Mouse (Mus musculus) cerebellum, adult 2 months (tissue): ENCODE data around the gene Utp3. TPM values are rescaled to one million over a fixed set of nuclear protein-coding genes. Genes with fewer than 3 reads are reported as not detected.

Source experiments
- DNase-seq, 2 experiments: peaks; one replicate each; pipeline ENCODE4 v3.0.0; 2021
- H3K27ac ChIP-seq: fragments of 200-500 bp; 2 replicates; pipeline ENCODE4 v1.5.1; 2012; ENCODE audit warnings: low read length, control low read depth, inconsistent platforms; ENCODE audit not compliant: insufficient read depth
- H3K27me3 ChIP-seq: fragments of 200-500 bp; 2 replicates; pipeline ENCODE4 v1.6.1; 2012; ENCODE audit warnings: inconsistent platforms, mild to moderate bottlenecking, low read length, moderate library complexity; ENCODE audit not compliant: control insufficient read depth, insufficient read depth
- H3K4me1 ChIP-seq: fragments of 200-500 bp; 2 replicates; pipeline ENCODE4 v1.6.1; 2011; ENCODE audit warnings: low read length; ENCODE audit not compliant: control insufficient read depth, insufficient read depth
- H3K4me3 ChIP-seq: fragments of 200-500 bp; replicated peaks from 2 replicates; pipeline ENCODE3; 2011; ENCODE audit warnings: mild to moderate bottlenecking, low read depth, low read length, control low read depth; ENCODE audit not compliant: insufficient read depth
- CTCF ChIP-seq: fragments of 200-500 bp; IDR thresholded peaks from 2 replicates; pipeline ENCODE4 v1.5.1; 2011; ENCODE audit warnings: low read depth, mild to moderate bottlenecking, control low read depth, low read length, moderate library complexity, borderline replicate concordance; ENCODE audit not compliant: insufficient read depth
- POLR2A ChIP-seq: fragments of 200-500 bp; IDR thresholded peaks from 2 replicates; pipeline ENCODE4 v1.6.1; 2011; ENCODE audit warnings: low read length, control low read depth, borderline replicate concordance; ENCODE audit not compliant: insufficient read depth
- WGBS: fragments of 180-500 bp; shearing (Covaris S2); methylation state at CpG from one replicate; pipeline ENCODE4 v1.1.7; 2018; 5-methylcytosine and 5-hydroxymethylcytosine counted together
- polyA plus RNA-seq: library from polyadenylated mRNA; depleted of rRNA; stranded (reverse); fragments of >200 nt; gene quantifications from 2 replicates; pipeline ENCODE4 v1.2.3, GENCODE M21; 2012

The Utp3 gene
- polyA plus RNA-seq, 1 experiment, result 29.9 TPM

DNA sequence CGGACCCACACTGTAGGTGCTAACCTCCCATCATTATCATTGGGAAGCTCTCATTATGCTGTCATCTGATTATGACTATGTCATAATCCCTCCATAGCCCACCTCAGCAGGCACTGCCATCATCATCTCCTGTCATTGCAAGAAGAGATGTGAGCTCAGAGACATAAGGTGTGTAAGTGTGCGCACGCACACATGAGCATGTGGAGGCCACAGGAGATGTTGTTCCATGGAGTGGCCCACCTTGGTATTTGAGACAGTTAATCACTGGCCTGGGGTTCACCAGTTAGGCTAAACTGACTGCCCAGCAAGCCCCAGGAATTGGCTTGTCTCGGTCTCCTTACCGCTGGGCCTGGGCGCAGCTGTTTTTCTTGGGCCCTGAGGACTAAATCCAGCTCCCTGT, 27.1 kb downstream of the Utp3 start:
- Histone ChIP-seq H3K27ac (no peak overlapping the region), H3K4me3 (no peak overlapping the region), H3K27me3 (no peaks in the 10 kb centered on the region), H3K4me1 (no peaks in the 10 kb centered on the region)
- TF ChIP-seq POLR2A (no peak), CTCF (no peak)
- WGBS, result 83% methylated on average over 6 of the region's 6 CpGs
- DNase-seq, result no peak

DNA sequence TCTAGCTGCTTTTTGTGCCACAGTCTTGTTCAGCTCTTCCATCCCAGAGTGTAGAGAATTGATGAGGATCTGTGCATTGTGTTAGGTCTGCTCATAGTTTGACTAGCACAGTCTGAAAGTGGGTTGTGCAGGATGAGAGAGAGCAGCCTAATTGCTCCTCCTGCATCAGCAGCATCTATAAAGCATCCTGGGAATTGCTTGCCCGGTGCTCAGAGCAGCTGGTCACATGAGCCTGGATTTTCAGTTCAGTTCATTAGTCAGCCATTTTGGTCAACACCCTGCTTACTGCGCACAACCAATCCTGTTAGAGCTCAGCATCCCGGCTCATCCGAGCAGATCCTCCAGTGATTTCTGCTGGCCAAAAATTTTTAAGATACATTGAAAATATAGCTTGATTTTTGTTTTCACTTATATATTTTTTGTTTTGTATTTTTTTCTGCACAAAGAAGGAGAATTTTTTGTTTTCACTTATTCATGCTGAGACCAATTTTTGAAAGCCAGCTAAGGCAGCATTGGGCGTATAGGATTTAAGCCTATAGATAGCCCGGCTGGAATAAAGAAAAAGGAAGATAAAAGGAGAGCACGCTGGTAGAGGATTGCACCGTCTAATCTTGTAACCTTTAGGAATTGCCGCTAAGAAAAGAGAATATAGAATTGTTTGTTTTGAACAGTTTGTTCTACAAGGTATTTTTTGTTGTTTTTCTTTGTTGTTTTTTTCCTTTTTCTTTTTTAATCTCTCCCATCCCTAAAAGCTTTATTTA, 29.2 kb downstream of the Utp3 start:
- peak; percentile 89; the same call in 1 of the 2 replicates for TF ChIP-seq POLR2A
- no peak for TF ChIP-seq CTCF
- peak; percentile 87 to 95 for DNase-seq
- peaks cover under 1% of the 10 kb centered on the region; the same call in 1 of the 2 replicates for H3K4me1 ChIP-seq
- H3K27me3 ChIP-seq, result no peaks in the 10 kb centered on the region
- H3K27ac ChIP-seq, result no peak overlapping the region
- WGBS, result 7% methylated on average over 9 of the region's 9 CpGs
- H3K4me3 ChIP-seq, result peak overlapping the region; percentile 91

DNA sequence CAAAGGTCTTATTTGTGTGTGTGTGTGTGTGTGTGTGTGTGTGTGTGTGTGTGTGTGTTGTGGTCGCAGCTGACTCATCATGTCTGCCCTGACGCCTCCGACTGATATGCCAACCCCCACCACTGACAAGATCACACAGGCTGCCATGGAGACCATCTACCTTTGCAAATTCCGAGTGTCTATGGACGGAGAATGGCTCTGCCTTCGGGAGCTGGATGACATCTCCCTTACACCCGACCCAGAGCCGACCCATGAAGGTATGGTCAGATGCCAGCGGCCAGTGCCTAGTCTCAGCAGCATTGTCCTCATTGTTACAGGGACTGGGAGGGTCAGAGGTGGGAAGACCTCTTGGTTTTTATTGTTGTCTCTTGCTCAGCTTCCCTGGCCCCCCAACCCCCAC, 29.8 kb downstream of the Utp3 start:
- Histone ChIP-seq H3K27me3 (no peaks in the 10 kb centered on the region), H3K27ac (peak overlapping the region; percentile 44), H3K4me1 (peaks cover 7% of the 10 kb centered on the region; the same call in 1 of the 2 replicates), H3K4me3 (peak overlapping the region; percentile 91)
- DNase-seq, result peak; percentile 69 to 75
- 5% methylated on average over 9 of the region's 9 CpGs for WGBS
- TF ChIP-seq POLR2A, result no peak
- no peak for TF ChIP-seq CTCF

GRCm38 (mm10) chr5:88586407-88587174, 32.3 kb downstream of the Utp3 start:
- Histone ChIP-seq H3K27ac (peak overlapping the region; percentile 66), H3K4me1 (peaks cover 11% of the 10 kb centered on the region; the same call in 1 of the 2 replicates), H3K27me3 (no peaks in the 10 kb centered on the region), H3K4me3 (peak overlapping the region; percentile 69)
- 8% methylated on average over 7 of the region's 7 CpGs for WGBS
- TF ChIP-seq CTCF (no peak), POLR2A (no peak)
- peak; percentile 83 to 89 for DNase-seq

DNA sequence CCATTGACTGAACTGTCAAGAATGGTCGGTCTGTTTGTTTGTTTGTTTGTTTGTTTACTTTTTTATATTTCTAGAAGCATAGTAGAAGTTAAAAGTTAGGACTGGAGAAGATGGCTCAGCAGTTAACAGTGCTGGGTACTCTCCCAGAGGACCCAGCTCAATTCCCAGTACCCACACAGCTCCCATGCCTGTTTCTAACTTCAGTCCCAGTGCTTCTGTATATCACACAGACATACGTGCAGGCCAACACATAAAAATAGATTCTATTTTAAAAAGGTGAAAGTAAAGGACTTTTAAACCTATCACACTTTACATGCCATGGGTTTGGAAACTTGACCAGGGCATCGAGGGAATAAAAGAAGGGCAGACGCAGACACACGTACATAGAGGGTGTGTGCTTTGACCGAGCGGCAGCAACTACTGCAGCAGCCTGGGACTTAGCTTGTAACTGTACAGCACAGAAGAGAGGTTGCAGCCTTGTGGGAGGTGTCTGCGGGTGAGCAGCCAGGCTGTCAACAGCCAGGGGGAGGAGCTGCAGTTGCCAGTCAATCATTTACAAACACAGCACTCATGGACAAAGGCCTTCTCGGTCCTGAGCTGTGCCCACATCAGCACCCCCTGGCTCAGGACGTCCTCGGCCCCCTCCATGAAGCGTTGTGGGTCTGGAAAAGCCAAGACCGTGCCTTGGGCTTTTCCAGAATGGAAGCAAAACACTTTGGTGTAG, 33.1 kb downstream of the Utp3 start:
- peak in 1 of 2 experiments; percentile 41 for DNase-seq
- H3K27ac ChIP-seq, result peak overlapping the region; percentile 66; the same call in 1 of the 2 replicates
- H3K4me1 ChIP-seq, result peaks cover 11% of the 10 kb centered on the region; the same call in 1 of the 2 replicates
- H3K27me3 ChIP-seq, result no peaks in the 10 kb centered on the region
- peak overlapping the region; percentile 69 for H3K4me3 ChIP-seq
- no peak for TF ChIP-seq CTCF
- no peak; the same call in 1 of the 2 replicates for TF ChIP-seq POLR2A
- 8% methylated on average over 13 of the region's 13 CpGs for WGBS

DNA sequence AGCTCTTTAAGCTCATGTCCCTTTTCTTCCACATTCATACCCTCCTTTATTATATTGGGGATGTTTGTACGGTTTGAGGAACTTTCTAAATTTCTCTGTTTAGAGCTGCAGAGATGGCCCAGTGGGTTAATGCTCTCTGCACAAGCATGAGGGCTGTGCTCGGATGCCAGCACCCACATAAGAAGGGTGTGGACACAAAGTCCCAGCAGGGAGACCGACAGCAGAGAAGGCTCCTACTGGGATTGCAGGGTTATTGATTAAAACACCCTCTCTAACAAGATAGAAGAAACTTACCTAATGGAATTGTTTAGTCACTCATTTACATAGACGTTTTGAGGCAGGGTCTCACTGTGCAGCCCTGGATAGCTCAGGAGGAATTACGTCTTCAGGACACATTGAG, 34.2 kb downstream of the Utp3 start:
- Histone ChIP-seq H3K27ac (no peak overlapping the region), H3K27me3 (no peaks in the 10 kb centered on the region), H3K4me3 (peak overlapping the region; percentile 10), H3K4me1 (peaks cover 13% of the 10 kb centered on the region; the same call in 1 of the 2 replicates)
- WGBS, result 30% methylated on average over 5 of the region's 5 CpGs
- TF ChIP-seq POLR2A, result no peak
- no peak for TF ChIP-seq CTCF
- no peak for DNase-seq

GRCm38 (mm10) chr5:88593421-88594172, 39.3 kb downstream of the Utp3 start:
- peaks cover 11% of the 10 kb centered on the region for H3K4me1 ChIP-seq
- DNase-seq, result no peak
- no peak overlapping the region for H3K4me3 ChIP-seq
- H3K27ac ChIP-seq, result no peak overlapping the region
- no peaks in the 10 kb centered on the region for H3K27me3 ChIP-seq
- 87% methylated on average over 13 of the region's 13 CpGs for WGBS
- TF ChIP-seq CTCF (no peak), POLR2A (no peak)
